Mouse (Mus musculus): ENCODE measurements at regions not wholly inside any gene's neighbourhood (a gene's known extent, or its start where the extent isn't known, plus 50 kb on each side); places are given as distances from the start of the nearest gene placed in this dataset.

- TF ChIP-seq POLR2A (IDR thresholded peaks at IDR 0.05; ENCODE audit: extremely low read depth, insufficient read depth, low read length), result no peak
- no peak for TF ChIP-seq CTCF (IDR thresholded peaks at IDR 0.05; ENCODE audit: extremely low read depth, insufficient read depth, low read length)
Observed at GRCm38 (mm10) chr1:186341878-186342277, 224.8 kb upstream of the Lyplal1 start.

Measured in cortical plate, adult 2 months (tissue).